Mouse (Mus musculus): ENCODE measurements around the gene Gm5269. TPM values are rescaled to one million over a fixed set of nuclear protein-coding genes. Genes with fewer than 3 reads are reported as not detected.
A peak's percentile ranks its signal among the peaks of the same experiment; 100 is the strongest.

Gm5269 gene
- polyA plus RNA-seq (2015; fragmentation: Nextera tagmentation; extraction: Ambion mirVana), result not detected in 2 replicates

GRCm38 (mm10) chr1:45890173-45890572 lies at the start of gene Gm5269:
Gene Gm5269 (minus strand): TSS chr1:45890273.
- Histone ChIP-seq H3K4me2 (replicated peaks) (no peak within 1 kb of the TSS), H3K9me3 (no peaks in the 10 kb centered on the region), H3K27me3 (no peaks in the 10 kb centered on the region), H3K4me1 (replicated peaks) (no peaks in the 10 kb centered on the region), H3K4me3 (replicated peaks) (no peak within 1 kb of the TSS), H3K36me3 (no peaks in the 10 kb centered on the region), H3K27ac (no peak within 1 kb of the TSS), H3K9ac (replicated peaks) (no peak within 1 kb of the TSS)
- ATAC-seq, result no peak

GRCm38 (mm10) chr1:45931127-45931526 lies 41.1 kb upstream of the Gm5269 start:
- Histone ChIP-seq H3K9me3 (no peaks in the 10 kb centered on the region), H3K27ac (no peak overlapping the region), H3K4me3 (replicated peaks) (no peak overlapping the region), H3K9ac (replicated peaks) (no peak overlapping the region), H3K4me2 (replicated peaks) (no peak overlapping the region), H3K36me3 (no peaks in the 10 kb centered on the region), H3K27me3 (peaks cover 11% of the 10 kb centered on the region), H3K4me1 (replicated peaks) (0 out of 2 replicates have a peak, but pooled peaks cover 3% of the 10 kb centered on the region)
- no peak for ATAC-seq

- no peak overlapping the region for H3K9ac ChIP-seq (replicated peaks)
- H3K27ac ChIP-seq, result no peak overlapping the region
- 48% methylated on average over 3 of the region's 3 CpGs for WGBS
- peaks cover 17% of the 10 kb centered on the region for H3K27me3 ChIP-seq
- H3K4me1 ChIP-seq (replicated peaks), result 0 out of 2 replicates have a peak, but pooled peaks cover 8% of the 10 kb centered on the region
- no peaks in the 10 kb centered on the region for H3K9me3 ChIP-seq
- H3K4me2 ChIP-seq (replicated peaks), result no peak overlapping the region
- no peak for ATAC-seq
- no peak overlapping the region for H3K4me3 ChIP-seq (replicated peaks)
- H3K36me3 ChIP-seq, result no peaks in the 10 kb centered on the region
Measured at GRCm38 (mm10) chr1:45926911-45927310, 36.8 kb upstream of the Gm5269 start.

- 25% methylated on average over 9 of the region's 9 CpGs for WGBS
- Histone ChIP-seq H3K27me3 (peaks cover 17% of the 10 kb centered on the region), H3K9ac (replicated peaks) (peak within 1 kb of the TSS; percentile 70), H3K36me3 (no peaks in the 10 kb centered on the region), H3K4me3 (replicated peaks) (peak within 1 kb of the TSS; percentile 75), H3K4me2 (replicated peaks) (peak within 1 kb of the TSS; percentile 90), H3K9me3 (no peaks in the 10 kb centered on the region), H3K27ac (no peak within 1 kb of the TSS), H3K4me1 (replicated peaks) (0 out of 2 replicates have a peak, but pooled peaks cover 8% of the 10 kb centered on the region)
- peak; percentile 7; the same call in 1 of the 2 replicates for ATAC-seq
Measured at GRCm38 (mm10) chr1:45926393-45926763, 36.3 kb upstream of the Gm5269 start, which contains the start of gene Slc40a1. Gene Slc40a1 (minus strand): TSS chr1:45926523.

GRCm38 (mm10) chr1:45925500-45926392 lies 35.7 kb upstream of the Gm5269 start:
- Histone ChIP-seq H3K4me3 (replicated peaks) (peak overlapping the region; percentile 75), H3K4me1 (replicated peaks) (0 out of 2 replicates have a peak, but pooled peaks cover 8% of the 10 kb centered on the region), H3K27me3 (peaks cover 17% of the 10 kb centered on the region), H3K9me3 (no peaks in the 10 kb centered on the region), H3K4me2 (replicated peaks) (peak overlapping the region; percentile 90), H3K27ac (no peak overlapping the region), H3K36me3 (no peaks in the 10 kb centered on the region), H3K9ac (replicated peaks) (peak overlapping the region; percentile 70)
- WGBS, result under 1% methylated on average over 53 of the region's 53 CpGs
- ATAC-seq, result peak; percentile 98

- Histone ChIP-seq H3K4me2 (replicated peaks) (peak overlapping the region; percentile 90), H3K36me3 (no peaks in the 10 kb centered on the region), H3K9ac (replicated peaks) (peak overlapping the region; percentile 70), H3K27me3 (peaks cover 17% of the 10 kb centered on the region), H3K4me1 (replicated peaks) (0 out of 2 replicates have a peak, but pooled peaks cover 8% of the 10 kb centered on the region), H3K27ac (no peak overlapping the region), H3K4me3 (replicated peaks) (peak overlapping the region; percentile 75), H3K9me3 (no peaks in the 10 kb centered on the region)
- peak; percentile 66; the same call in 1 of the 2 replicates for ATAC-seq
- WGBS, result 13% methylated on average over 7 of the region's 7 CpGs
Measured at GRCm38 (mm10) chr1:45925131-45925499, 35.0 kb upstream of the Gm5269 start.

- Histone ChIP-seq H3K4me2 (replicated peaks) (0 out of 2 replicates have a peak overlapping the region, but pooled peaks have one; percentile 90), H3K27me3 (peaks cover 17% of the 10 kb centered on the region), H3K27ac (no peak overlapping the region), H3K4me1 (replicated peaks) (0 out of 2 replicates have a peak, but pooled peaks cover 8% of the 10 kb centered on the region), H3K9me3 (no peaks in the 10 kb centered on the region), H3K4me3 (replicated peaks) (peak overlapping the region; percentile 75; the same call in 1 of the 2 replicates), H3K36me3 (no peaks in the 10 kb centered on the region), H3K9ac (replicated peaks) (no peak overlapping the region)
- no peak for ATAC-seq
- WGBS, result 78% methylated on average over 7 of the region's 7 CpGs
Measured at GRCm38 (mm10) chr1:45924516-45924915, 34.4 kb upstream of the Gm5269 start.

GRCm38 (mm10) chr1:45923306-45923705 lies 33.2 kb upstream of the Gm5269 start:
- no peak overlapping the region for H3K9ac ChIP-seq (replicated peaks)
- H3K27ac ChIP-seq, result no peak overlapping the region
- H3K4me3 ChIP-seq (replicated peaks), result no peak overlapping the region
- peaks cover 17% of the 10 kb centered on the region for H3K27me3 ChIP-seq
- no peak for ATAC-seq
- H3K36me3 ChIP-seq, result no peaks in the 10 kb centered on the region
- H3K9me3 ChIP-seq, result no peaks in the 10 kb centered on the region
- 82% methylated on average over 4 of the region's 4 CpGs for WGBS
- 0 out of 2 replicates have a peak, but pooled peaks cover 8% of the 10 kb centered on the region for H3K4me1 ChIP-seq (replicated peaks)
- no peak overlapping the region for H3K4me2 ChIP-seq (replicated peaks)

GRCm38 (mm10) chr1:45920703-45921102 lies 30.6 kb upstream of the Gm5269 start:
- Histone ChIP-seq H3K36me3 (no peaks in the 10 kb centered on the region), H3K4me1 (replicated peaks) (0 out of 2 replicates have a peak, but pooled peaks cover 3% of the 10 kb centered on the region), H3K27me3 (peaks cover 3% of the 10 kb centered on the region; the same call in 1 of the 2 replicates), H3K4me3 (replicated peaks) (no peak overlapping the region), H3K9me3 (no peaks in the 10 kb centered on the region), H3K27ac (no peak overlapping the region), H3K4me2 (replicated peaks) (no peak overlapping the region), H3K9ac (replicated peaks) (no peak overlapping the region)
- WGBS, result 90% methylated on average over 3 of the region's 3 CpGs
- no peak for ATAC-seq

- no peak overlapping the region for H3K9ac ChIP-seq (replicated peaks)
- no peak for ATAC-seq
- no peaks in the 10 kb centered on the region for H3K9me3 ChIP-seq
- no peak overlapping the region for H3K4me3 ChIP-seq (replicated peaks)
- no peak overlapping the region for H3K27ac ChIP-seq
- WGBS, result 100% methylated on average over 1 of the region's 1 CpGs
- H3K4me2 ChIP-seq (replicated peaks), result no peak overlapping the region
- no peaks in the 10 kb centered on the region for H3K36me3 ChIP-seq
- H3K27me3 ChIP-seq, result peaks cover 3% of the 10 kb centered on the region; the same call in 1 of the 2 replicates
- no peaks in the 10 kb centered on the region for H3K4me1 ChIP-seq (replicated peaks)
Measured at GRCm38 (mm10) chr1:45919752-45920151, 29.7 kb upstream of the Gm5269 start.

GRCm38 (mm10) chr1:45917136-45917803 lies 27.2 kb upstream of the Gm5269 start:
- no peak overlapping the region for H3K4me3 ChIP-seq (replicated peaks)
- ATAC-seq, result no peak
- no peak overlapping the region for H3K4me2 ChIP-seq (replicated peaks)
- H3K9me3 ChIP-seq, result no peaks in the 10 kb centered on the region
- H3K4me1 ChIP-seq (replicated peaks), result no peaks in the 10 kb centered on the region
- no peaks in the 10 kb centered on the region for H3K27me3 ChIP-seq
- no peaks in the 10 kb centered on the region for H3K36me3 ChIP-seq
- no peak overlapping the region for H3K27ac ChIP-seq
- WGBS, result 90% methylated on average over 4 of the region's 4 CpGs
- no peak overlapping the region for H3K9ac ChIP-seq (replicated peaks)

- Histone ChIP-seq H3K9me3 (no peaks in the 10 kb centered on the region), H3K27ac (no peak overlapping the region), H3K36me3 (no peaks in the 10 kb centered on the region), H3K27me3 (no peaks in the 10 kb centered on the region), H3K4me2 (replicated peaks) (no peak overlapping the region), H3K9ac (replicated peaks) (no peak overlapping the region), H3K4me3 (replicated peaks) (no peak overlapping the region), H3K4me1 (replicated peaks) (no peaks in the 10 kb centered on the region)
- 82% methylated on average over 3 of the region's 3 CpGs for WGBS
- no peak for ATAC-seq
Measured at GRCm38 (mm10) chr1:45916174-45916573, 26.1 kb upstream of the Gm5269 start.
